Mouse (Mus musculus): ENCODE measurements around the gene Gorab. TPM values are rescaled to one million over a fixed set of nuclear protein-coding genes. Genes with fewer than 3 reads are reported as not detected.

Gene Gorab
- polyA plus RNA-seq, 1 experiment, result 1.6 TPM

DNA sequence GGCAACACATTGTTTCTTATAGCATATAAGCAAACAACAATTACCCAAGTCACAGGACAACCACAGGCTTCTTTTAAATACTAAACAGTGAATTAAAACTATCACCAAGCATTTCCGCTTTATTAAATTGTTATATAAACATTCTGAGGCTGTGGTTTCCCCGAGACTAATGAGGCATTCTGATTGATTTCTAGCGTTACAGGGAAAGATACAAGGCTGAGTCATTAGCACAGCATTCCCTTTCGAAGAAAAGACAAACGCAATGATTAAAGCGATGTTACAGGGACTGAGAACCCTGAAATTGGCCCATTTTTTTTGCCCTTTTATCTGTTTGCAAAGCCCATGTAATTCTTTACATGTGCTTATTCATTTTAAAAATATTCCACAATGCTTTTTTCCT lies 12.1 kb downstream of the Gorab start:
- H3K27ac ChIP-seq (ENCODE audit: insufficient read depth, low read depth, low read length), result no peak overlapping the region
- no peak overlapping the region for H3K4me3 ChIP-seq (ENCODE audit: insufficient read depth, low read depth, low read length)
- no peak for TF ChIP-seq CTCF (conservative IDR thresholded peaks at IDR 0.05; ENCODE audit: insufficient read depth, insufficient read length, low read depth, low read length)
- TF ChIP-seq POLR2A (IDR thresholded peaks at IDR 0.05; ENCODE audit: low read depth, low read length), result no peak
- 66% methylated on average over 6 of the region's 6 CpGs for WGBS
- no peak for DNase-seq
- no peaks in the 10 kb centered on the region for H3K4me1 ChIP-seq (ENCODE audit: control insufficient read depth, insufficient read depth, low read length)
- H3K27me3 ChIP-seq (replicated peaks; ENCODE audit: control insufficient read depth, insufficient read depth, low read length), result no peaks in the 10 kb centered on the region
- H3K36me3 ChIP-seq (ENCODE audit: control insufficient read depth, insufficient read depth, low read length), result no peaks in the 10 kb centered on the region; the same call in none of the 2 replicates

GRCm38 (mm10) chr1:163390044-163390443 lies 13.4 kb downstream of the Gorab start:
- H3K36me3 ChIP-seq (ENCODE audit: control insufficient read depth, insufficient read depth, low read length), result peaks cover 2% of the 10 kb centered on the region
- H3K27me3 ChIP-seq (replicated peaks; ENCODE audit: control insufficient read depth, insufficient read depth, low read length), result no peaks in the 10 kb centered on the region
- H3K4me3 ChIP-seq (ENCODE audit: insufficient read depth, low read depth, low read length), result no peak overlapping the region
- WGBS, result 73% methylated on average over 4 of the region's 4 CpGs
- no peak overlapping the region for H3K27ac ChIP-seq (ENCODE audit: insufficient read depth, low read depth, low read length)
- H3K4me1 ChIP-seq (ENCODE audit: control insufficient read depth, insufficient read depth, low read length), result no peaks in the 10 kb centered on the region
- TF ChIP-seq POLR2A (IDR thresholded peaks at IDR 0.05; ENCODE audit: low read depth, low read length) (no peak), CTCF (conservative IDR thresholded peaks at IDR 0.05; ENCODE audit: insufficient read depth, insufficient read length, low read depth, low read length) (no peak)
- DNase-seq, result no peak

- WGBS, result 79% methylated on average over 9 of the region's 9 CpGs
- Histone ChIP-seq H3K4me3 (ENCODE audit: insufficient read depth, low read depth, low read length) (no peak overlapping the region), H3K27me3 (replicated peaks; ENCODE audit: control insufficient read depth, insufficient read depth, low read length) (no peaks in the 10 kb centered on the region), H3K36me3 (ENCODE audit: control insufficient read depth, insufficient read depth, low read length) (peaks cover 2% of the 10 kb centered on the region), H3K27ac (ENCODE audit: insufficient read depth, low read depth, low read length) (no peak overlapping the region), H3K4me1 (ENCODE audit: control insufficient read depth, insufficient read depth, low read length) (no peaks in the 10 kb centered on the region)
- TF ChIP-seq POLR2A (IDR thresholded peaks at IDR 0.05; ENCODE audit: low read depth, low read length) (no peak), CTCF (conservative IDR thresholded peaks at IDR 0.05; ENCODE audit: insufficient read depth, insufficient read length, low read depth, low read length) (no peak)
- DNase-seq, result no peak
Measured at GRCm38 (mm10) chr1:163386196-163386595, 17.3 kb downstream of the Gorab start.

GRCm38 (mm10) chr1:163383442-163384027 lies 19.9 kb downstream of the Gorab start:
- TF ChIP-seq CTCF (conservative IDR thresholded peaks at IDR 0.05; ENCODE audit: insufficient read depth, insufficient read length, low read depth, low read length), result no peak
- no peak for TF ChIP-seq POLR2A (IDR thresholded peaks at IDR 0.05; ENCODE audit: low read depth, low read length)
- no peaks in the 10 kb centered on the region for H3K4me1 ChIP-seq (ENCODE audit: control insufficient read depth, insufficient read depth, low read length)
- no peak overlapping the region for H3K4me3 ChIP-seq (ENCODE audit: insufficient read depth, low read depth, low read length)
- peak; percentile 21 for DNase-seq
- no peaks in the 10 kb centered on the region for H3K27me3 ChIP-seq (replicated peaks; ENCODE audit: control insufficient read depth, insufficient read depth, low read length)
- H3K27ac ChIP-seq (ENCODE audit: insufficient read depth, low read depth, low read length), result no peak overlapping the region
- 57% methylated on average over 5 of the region's 5 CpGs for WGBS
- peaks cover 2% of the 10 kb centered on the region for H3K36me3 ChIP-seq (ENCODE audit: control insufficient read depth, insufficient read depth, low read length)

- H3K27me3 ChIP-seq (replicated peaks; ENCODE audit: control insufficient read depth, insufficient read depth, low read length), result no peaks in the 10 kb centered on the region
- 93% methylated on average over 10 of the region's 10 CpGs for WGBS
- H3K4me3 ChIP-seq (ENCODE audit: insufficient read depth, low read depth, low read length), result no peak overlapping the region
- no peak for DNase-seq
- H3K27ac ChIP-seq (ENCODE audit: insufficient read depth, low read depth, low read length), result no peak overlapping the region
- no peaks in the 10 kb centered on the region for H3K4me1 ChIP-seq (ENCODE audit: control insufficient read depth, insufficient read depth, low read length)
- TF ChIP-seq CTCF (conservative IDR thresholded peaks at IDR 0.05; ENCODE audit: insufficient read depth, insufficient read length, low read depth, low read length) (no peak), POLR2A (IDR thresholded peaks at IDR 0.05; ENCODE audit: low read depth, low read length) (no peak)
- H3K36me3 ChIP-seq (ENCODE audit: control insufficient read depth, insufficient read depth, low read length), result peaks cover 2% of the 10 kb centered on the region
Measured at GRCm38 (mm10) chr1:163382048-163382719, 21.3 kb downstream of the Gorab start.

DNA sequence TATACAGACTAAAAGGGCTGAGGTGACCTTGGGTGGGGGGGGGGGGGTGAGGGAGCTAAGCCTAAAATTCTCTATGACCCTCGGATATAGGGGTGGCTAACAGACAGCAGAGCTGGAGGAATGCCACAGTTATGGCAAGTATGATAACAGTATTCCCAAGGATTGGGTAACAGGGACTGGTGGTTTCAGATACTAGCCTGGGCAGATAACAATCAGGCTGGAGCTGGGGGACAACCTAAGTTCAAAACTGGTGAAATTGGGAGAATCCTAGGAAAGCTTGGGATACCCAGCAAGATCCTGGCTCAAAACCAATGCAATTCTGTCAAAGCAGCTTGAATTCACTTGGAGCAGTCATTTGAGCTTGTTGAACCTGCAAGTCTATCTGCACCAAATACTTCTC lies 22.9 kb downstream of the Gorab start:
- TF ChIP-seq POLR2A (IDR thresholded peaks at IDR 0.05; ENCODE audit: low read depth, low read length) (no peak), CTCF (conservative IDR thresholded peaks at IDR 0.05; ENCODE audit: insufficient read depth, insufficient read length, low read depth, low read length) (no peak)
- DNase-seq, result no peak
- no peaks in the 10 kb centered on the region for H3K27me3 ChIP-seq (replicated peaks; ENCODE audit: control insufficient read depth, insufficient read depth, low read length)
- no peaks in the 10 kb centered on the region for H3K4me1 ChIP-seq (ENCODE audit: control insufficient read depth, insufficient read depth, low read length)
- no peak overlapping the region for H3K4me3 ChIP-seq (ENCODE audit: insufficient read depth, low read depth, low read length)
- H3K27ac ChIP-seq (ENCODE audit: insufficient read depth, low read depth, low read length), result no peak overlapping the region
- 65% methylated on average over 1 of the region's 1 CpGs for WGBS
- H3K36me3 ChIP-seq (ENCODE audit: control insufficient read depth, insufficient read depth, low read length), result no peaks in the 10 kb centered on the region; the same call in 1 of the 2 replicates

GRCm38 (mm10) chr1:163380072-163380471 lies 23.4 kb downstream of the Gorab start:
- no peaks in the 10 kb centered on the region for H3K27me3 ChIP-seq (replicated peaks; ENCODE audit: control insufficient read depth, insufficient read depth, low read length)
- no peaks in the 10 kb centered on the region for H3K4me1 ChIP-seq (ENCODE audit: control insufficient read depth, insufficient read depth, low read length)
- H3K4me3 ChIP-seq (ENCODE audit: insufficient read depth, low read depth, low read length), result no peak overlapping the region
- 0 out of 2 replicates have a peak overlapping the region, but pooled peaks have one; percentile 38 for H3K27ac ChIP-seq (ENCODE audit: insufficient read depth, low read depth, low read length)
- peak; percentile 31 for DNase-seq
- H3K36me3 ChIP-seq (ENCODE audit: control insufficient read depth, insufficient read depth, low read length), result no peaks in the 10 kb centered on the region
- WGBS, result 52% methylated on average over 4 of the region's 4 CpGs
- no peak for TF ChIP-seq CTCF (conservative IDR thresholded peaks at IDR 0.05; ENCODE audit: insufficient read depth, insufficient read length, low read depth, low read length)
- TF ChIP-seq POLR2A (IDR thresholded peaks at IDR 0.05; ENCODE audit: low read depth, low read length), result no peak
